Mouse (Mus musculus) testis, adult 2 months (tissue): Measurements from ENCODE around the gene Vmn2r29.
A peak's percentile ranks its signal among the peaks of the same experiment; 100 is the strongest.

Source experiments
- CTCF ChIP-seq: fragments of 200-500 bp; IDR thresholded peaks from 2 replicates; pipeline ENCODE4 v1.5.1; 2012; ENCODE audit warnings: low read depth, mild to moderate bottlenecking, inconsistent platforms, low read length, moderate library complexity; ENCODE audit not compliant: control insufficient read depth, insufficient read depth, insufficient replicate concordance
- POLR2A ChIP-seq: fragments of 200-500 bp; IDR thresholded peaks from 2 replicates; pipeline ENCODE4 v1.6.1; 2012; ENCODE audit warnings: low read depth, mild to moderate bottlenecking, inconsistent platforms, low read length, moderate library complexity; ENCODE audit not compliant: control insufficient read depth

DNA sequence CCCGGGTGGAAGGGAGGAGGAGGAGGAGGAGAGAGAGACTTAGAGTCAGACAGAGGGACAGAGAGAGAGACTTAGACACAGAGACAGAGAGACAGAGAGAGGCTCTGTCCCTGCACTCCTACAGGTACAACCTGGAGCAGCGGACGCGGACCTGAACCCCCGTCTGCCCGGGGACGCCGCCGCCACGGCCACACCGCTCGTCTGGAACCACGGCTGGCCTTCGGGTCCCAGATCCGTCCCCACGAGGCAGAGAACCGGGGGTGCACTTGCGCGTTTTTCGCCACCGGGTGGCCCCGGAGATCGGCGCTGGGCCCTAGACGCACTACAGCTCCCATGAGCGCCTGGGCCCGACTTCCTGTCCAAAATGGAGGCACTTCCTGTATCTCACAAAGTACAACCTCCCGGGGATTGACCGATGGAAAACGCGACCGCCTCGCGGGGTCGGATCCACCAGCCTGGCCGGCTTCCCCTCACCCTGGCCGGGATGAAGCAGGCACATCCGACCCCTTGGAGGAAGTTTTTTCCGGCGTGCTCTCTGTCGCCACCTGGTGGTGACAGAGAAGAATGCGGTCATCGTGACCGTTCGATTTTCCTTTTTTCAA lies 30.9 kb upstream of the Vmn2r29 start, which contains the start of gene Gm45844:
- peak; percentile 98 for TF ChIP-seq CTCF
- peak; percentile 28; the same call in 1 of the 2 replicates for TF ChIP-seq POLR2A
